Mouse (Mus musculus) G1E (cell line): Measurements from ENCODE around the gene Tmem138.

Experiments
- CTCF ChIP-seq: IDR thresholded peaks from 2 replicates; pipeline ENCODE4 v1.5.1; 2012; ENCODE audit warnings: low read depth, low read length, inconsistent platforms, mixed read lengths
- TAL1 ChIP-seq: conservative IDR thresholded peaks from 2 replicates; pipeline ENCODE4 v1.6.1; 2012; ENCODE audit warnings: low read depth, low read length, inconsistent platforms, mixed read lengths

GRCm38 (mm10) chr19:10530082-10530481, 47.1 kb downstream of the Tmem138 start:
- TF ChIP-seq CTCF, result no peak
- TF ChIP-seq TAL1, result no peak
